Mouse (Mus musculus) kidney, adult 2 months (tissue): ENCODE data around the gene Pola1.

ENCODE experiments used
- CTCF ChIP-seq: fragments of 200-500 bp; conservative IDR thresholded peaks from 2 replicates; pipeline ENCODE4 v1.5.1; 2011; ENCODE audit warnings: low read depth, mild to moderate bottlenecking, control low read depth, low read length, moderate library complexity, mixed read lengths; ENCODE audit not compliant: insufficient read depth, insufficient read length
- POLR2A ChIP-seq: fragments of 200-500 bp; IDR thresholded peaks from one replicate; pipeline ENCODE4 v1.6.1; 2011; ENCODE audit warnings: low read depth, low read length, control low read depth

- TF ChIP-seq CTCF (no peak), POLR2A (no peak)
These were observed 22.5 kb upstream of the Pola1 start, which contains the start of gene Pcyt1b for GRCm38 (mm10) chrX:93654218-93655002.
